Mouse (Mus musculus) adrenal gland (tissue): Measurements from ENCODE around the gene Nrsn2.

ENCODE experiments used
- intact Hi-C: fragments of 180-260 bp; cut with DNase I; formaldehyde crosslinking; loops from one replicate; pipeline ENCODE4 v1.15.1; 2025
- long read RNA-seq, 2 experiments: library from polyadenylated mRNA; unstranded; transcript quantifications; one replicate each; pipeline ENCODE4 v2.0.0; 2020; ENCODE audit warnings: borderline replicate concordance in 1 of 2; ENCODE audit not compliant: insufficient replicate concordance in 1 of 2

The Nrsn2 gene
- long read RNA-seq, experiment 1, partial matches to known transcripts, result 0 of 4 reads
- long read RNA-seq, experiment 1, other reads (novel, unspliced or antisense), result 0 of 4 reads
- long read RNA-seq, experiment 2, transcript Nrsn2-201 (3 exons, 1,455 nt), result major isoform, 8 of 9 reads
- long read RNA-seq, experiment 2, partial matches to known transcripts, result 1 of 9 reads
- long read RNA-seq, experiment 2, other reads (novel, unspliced or antisense), result 0 of 9 reads

- intact Hi-C loops, result no loop called here
These were observed at the start of gene Nrsn2 for GRCm38 (mm10) chr2:152376345-152376741. TSS of gene Nrsn2 (minus strand) at chr2:152376638.

- intact Hi-C loops, result no loop called here
These were observed 39.3 kb upstream of the Nrsn2 start for GRCm38 (mm10) chr2:152415786-152416185.

GRCm38 (mm10) chr2:152415287-152415686 is 38.8 kb upstream of the Nrsn2 start, which contains the start of gene 6820408C15Rik:
TSS of gene 6820408C15Rik (plus strand) at chr2:152415587.
- intact Hi-C loops, result no loop called here

GRCm38 (mm10) chr2:152414591-152415165 is 38.2 kb upstream of the Nrsn2 start, which contains the start of gene Zcchc3:
TSS of gene Zcchc3 (minus strand) at chr2:152415027.
- intact Hi-C loops, result no loop called here

GRCm38 (mm10) chr2:152413765-152414584 is 37.5 kb upstream of the Nrsn2 start:
- intact Hi-C loops, result no loop called here

- intact Hi-C loops, result no loop called here
These were observed 36.8 kb upstream of the Nrsn2 start for GRCm38 (mm10) chr2:152413158-152413764.

GRCm38 (mm10) chr2:152412526-152413157 is 36.2 kb upstream of the Nrsn2 start:
- intact Hi-C loops, result no loop called here

- intact Hi-C loops, result no loop called here
These were observed 35.0 kb upstream of the Nrsn2 start for GRCm38 (mm10) chr2:152411471-152411870.

GRCm38 (mm10) chr2:152410971-152411371 is 34.5 kb upstream of the Nrsn2 start:
- intact Hi-C loops, result no loop called here

GRCm38 (mm10) chr2:152409781-152410180 is 33.3 kb upstream of the Nrsn2 start:
- intact Hi-C loops, result no loop called here

- intact Hi-C loops, result no loop called here
These were observed 29.7 kb upstream of the Nrsn2 start for GRCm38 (mm10) chr2:152406126-152406525.

GRCm38 (mm10) chr2:152399122-152399542 is 22.7 kb upstream of the Nrsn2 start:
- intact Hi-C loops, result loop anchor here (10.0 kb wide), 1 partner anchor 146 kb away; the partner anchor contains the start of gene Defb29

- intact Hi-C loops, result loop anchor here (10.0 kb wide), 1 partner anchor 146 kb away; the partner anchor contains the start of gene Defb29
These were observed 22.3 kb upstream of the Nrsn2 start for GRCm38 (mm10) chr2:152398691-152399090.

- intact Hi-C loops, result loop anchor here (10.0 kb wide), 1 partner anchor 147 kb away; the partner anchor contains the start of gene Defb29
These were observed 21.4 kb upstream of the Nrsn2 start, which contains the start of gene Sox12 for GRCm38 (mm10) chr2:152397680-152398435. TSS of gene Sox12 (minus strand) at chr2:152398063.

- intact Hi-C loops, result loop anchor here (10.0 kb wide), 1 partner anchor 148 kb away; the partner anchor contains the start of gene Defb29
These were observed 20.7 kb upstream of the Nrsn2 start for GRCm38 (mm10) chr2:152397004-152397589.

GRCm38 (mm10) chr2:152396110-152397003 is 19.9 kb upstream of the Nrsn2 start:
- intact Hi-C loops, result loop anchor here (10.0 kb wide), 1 partner anchor 148 kb away; the partner anchor contains the start of gene Defb29

GRCm38 (mm10) chr2:152395271-152395920 is 19.0 kb upstream of the Nrsn2 start:
- intact Hi-C loops, result loop anchor here (10.0 kb wide), 1 partner anchor 149 kb away; the partner anchor contains the start of gene Defb29
